Mouse (Mus musculus): ENCODE measurements at regions not wholly inside any gene's neighbourhood (a gene's known extent, or its start where the extent isn't known, plus 50 kb on each side); places are given as distances from the start of the nearest gene placed in this dataset.

DNA sequence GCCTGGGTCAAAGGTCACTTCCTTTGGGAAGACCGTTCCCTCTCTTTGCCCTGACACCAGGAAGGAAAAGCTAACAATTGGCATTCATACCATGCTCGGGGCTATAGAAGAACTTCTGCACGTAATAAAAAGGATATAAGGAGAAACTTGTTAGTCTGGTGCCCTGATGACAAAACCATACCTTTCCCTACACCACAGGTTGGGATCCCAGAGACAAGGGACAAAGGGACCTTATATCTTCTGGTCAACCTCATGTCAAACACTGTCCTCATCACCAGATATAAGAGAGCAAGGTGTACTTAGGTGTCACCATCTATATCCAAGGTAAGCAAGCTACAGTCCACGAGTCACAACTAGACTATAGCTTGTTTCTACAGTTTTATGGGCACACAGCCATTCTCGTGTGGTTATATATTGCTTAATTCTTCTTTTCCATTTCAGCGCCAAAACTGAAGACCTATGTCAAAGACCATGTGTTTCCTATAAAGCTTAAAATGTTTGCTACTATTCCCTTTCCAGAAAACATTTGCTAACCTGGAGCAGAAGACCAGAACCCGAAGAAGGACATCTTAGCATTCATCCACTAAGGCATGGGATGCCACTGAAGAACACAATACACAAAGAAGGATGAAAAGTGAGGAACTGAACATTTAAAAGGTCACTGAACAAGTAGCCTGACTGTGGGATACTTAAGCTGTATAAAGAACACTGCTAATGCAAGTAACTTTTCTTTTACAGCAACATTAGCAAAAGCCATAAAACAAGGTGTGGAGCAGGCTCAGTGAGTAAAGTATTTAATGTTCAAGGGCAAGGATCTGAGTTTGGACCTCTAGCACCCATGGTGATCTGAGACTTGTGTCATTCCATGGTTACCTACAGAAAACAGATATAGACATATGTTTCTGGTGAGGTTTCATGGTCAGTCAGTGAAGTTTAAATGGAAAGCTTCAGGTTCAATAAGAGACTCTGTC, 437.7 kb upstream of the Cd180 start:
- Histone ChIP-seq H3K4me1 (ENCODE audit: insufficient read depth, low read depth, low read length) (no peaks in the 10 kb centered on the region), H3K9ac (replicated peaks; ENCODE audit: low read depth) (no peak overlapping the region), H3K36me3 (ENCODE audit: insufficient read depth, low read length) (no peaks in the 10 kb centered on the region), H3K4me2 (replicated peaks; ENCODE audit: low read depth, low read length) (no peak overlapping the region), H3K9me3 (ENCODE audit: low read length) (no peaks in the 10 kb centered on the region), H3K27ac (ENCODE audit: low read length) (no peak overlapping the region), H3K4me3 (ENCODE audit: low read depth, low read length) (no peak overlapping the region), H3K27me3 (replicated peaks; ENCODE audit: insufficient read depth, low read length) (no peaks in the 10 kb centered on the region)
- no peak for DNase-seq (ENCODE audit: low spot score)
- no peak for ATAC-seq
- WGBS: 66% methylated on average over 7 of the region's 7 CpGs
- TF ChIP-seq EP300 (IDR thresholded peaks at IDR 0.05): no peak
- no peak for TF ChIP-seq CTCF (IDR thresholded peaks at IDR 0.05)

DNA sequence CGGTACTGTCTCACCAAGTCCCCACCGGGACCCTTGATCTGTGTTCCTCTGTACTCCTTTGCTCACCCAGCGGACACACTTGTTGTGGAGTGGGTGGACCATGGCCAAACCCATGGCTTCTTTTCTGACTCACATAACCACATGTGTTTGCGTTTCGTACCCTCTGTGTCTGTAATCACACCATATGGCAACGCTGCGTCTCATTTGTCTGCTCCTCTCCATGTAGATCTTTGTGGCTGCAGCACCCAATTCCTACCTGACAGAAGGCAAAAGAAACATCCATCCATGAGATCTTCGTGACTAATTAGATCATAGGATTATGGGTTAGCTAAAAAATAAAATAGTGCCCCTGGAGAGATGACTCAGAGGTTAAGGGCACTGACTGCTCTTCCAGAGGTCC, 435.2 kb upstream of the Cd180 start:
- Histone ChIP-seq H3K4me2 (replicated peaks; ENCODE audit: low read depth, low read length) (no peak overlapping the region), H3K9me3 (ENCODE audit: low read length) (no peaks in the 10 kb centered on the region), H3K4me1 (ENCODE audit: insufficient read depth, low read depth, low read length) (no peaks in the 10 kb centered on the region), H3K27ac (ENCODE audit: low read length) (no peak overlapping the region), H3K27me3 (replicated peaks; ENCODE audit: insufficient read depth, low read length) (no peaks in the 10 kb centered on the region), H3K9ac (replicated peaks; ENCODE audit: low read depth) (no peak overlapping the region), H3K4me3 (ENCODE audit: low read depth, low read length) (no peak overlapping the region), H3K36me3 (ENCODE audit: insufficient read depth, low read length) (no peaks in the 10 kb centered on the region)
- ATAC-seq: no peak
- WGBS: 94% methylated on average over 8 of the region's 8 CpGs
- no peak for TF ChIP-seq EP300 (IDR thresholded peaks at IDR 0.05)
- TF ChIP-seq CTCF (IDR thresholded peaks at IDR 0.05): no peak
- no peak for DNase-seq (ENCODE audit: low spot score)

DNA sequence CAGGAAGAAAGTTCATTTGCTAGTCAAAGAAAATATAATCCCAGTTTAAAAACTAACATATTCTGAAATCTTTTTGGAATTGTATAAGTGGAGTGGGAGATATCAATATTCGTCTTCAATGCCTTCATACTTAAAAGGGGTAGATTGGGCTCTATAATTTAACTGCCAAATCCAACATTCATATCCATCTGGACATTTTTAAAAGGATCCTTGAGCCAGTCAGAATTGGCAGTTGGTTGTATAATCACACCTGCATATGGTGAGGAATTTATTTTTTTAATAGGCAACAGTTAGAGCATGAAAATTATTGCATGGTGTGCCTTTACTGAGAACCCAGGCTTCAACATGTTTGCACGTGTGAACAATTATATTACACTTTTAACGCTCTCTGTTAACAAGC, 419.5 kb upstream of the Cd180 start:
- H3K9ac ChIP-seq (replicated peaks; ENCODE audit: low read depth): no peak overlapping the region
- DNase-seq (ENCODE audit: low spot score): no peak
- no peak for ATAC-seq
- H3K4me1 ChIP-seq (ENCODE audit: insufficient read depth, low read depth, low read length): no peaks in the 10 kb centered on the region
- no peak overlapping the region for H3K27ac ChIP-seq (ENCODE audit: low read length)
- no peak overlapping the region for H3K4me3 ChIP-seq (ENCODE audit: low read depth, low read length)
- TF ChIP-seq CTCF (IDR thresholded peaks at IDR 0.05) (no peak), EP300 (IDR thresholded peaks at IDR 0.05) (no peak)
- no peaks in the 10 kb centered on the region for H3K9me3 ChIP-seq (ENCODE audit: low read length)
- no peak overlapping the region for H3K4me2 ChIP-seq (replicated peaks; ENCODE audit: low read depth, low read length)
- no peaks in the 10 kb centered on the region for H3K36me3 ChIP-seq (ENCODE audit: insufficient read depth, low read length)
- 84% methylated on average over 3 of the region's 3 CpGs for WGBS
- no peaks in the 10 kb centered on the region for H3K27me3 ChIP-seq (replicated peaks; ENCODE audit: insufficient read depth, low read length)

DNA sequence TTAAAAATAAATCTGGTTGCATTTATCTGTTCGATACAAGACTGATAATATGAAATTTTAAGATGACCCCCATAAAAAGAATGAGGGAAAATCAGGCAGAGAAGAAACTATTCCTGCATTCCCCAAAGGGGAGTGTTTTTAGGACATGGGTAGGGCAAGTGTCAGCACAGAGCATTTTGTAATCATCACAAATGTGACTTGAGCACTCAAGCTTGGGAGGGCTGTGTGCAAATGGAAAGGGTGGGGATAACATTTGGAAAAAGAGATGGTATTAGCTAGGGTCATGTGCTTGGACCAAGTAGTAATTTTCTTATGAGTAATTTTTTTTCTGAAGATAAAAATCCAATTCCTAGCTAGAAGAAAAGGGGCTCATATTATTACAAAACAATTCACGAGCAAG, 418.1 kb upstream of the Cd180 start:
- H3K27me3 ChIP-seq (replicated peaks; ENCODE audit: insufficient read depth, low read length): no peaks in the 10 kb centered on the region
- no peak overlapping the region for H3K4me2 ChIP-seq (replicated peaks; ENCODE audit: low read depth, low read length)
- no peaks in the 10 kb centered on the region for H3K9me3 ChIP-seq (ENCODE audit: low read length)
- WGBS: 83% methylated on average over 2 of the region's 2 CpGs
- ATAC-seq: no peak
- no peak for TF ChIP-seq EP300 (IDR thresholded peaks at IDR 0.05)
- TF ChIP-seq CTCF (IDR thresholded peaks at IDR 0.05): no peak
- H3K9ac ChIP-seq (replicated peaks; ENCODE audit: low read depth): no peak overlapping the region
- no peaks in the 10 kb centered on the region for H3K36me3 ChIP-seq (ENCODE audit: insufficient read depth, low read length)
- no peak overlapping the region for H3K4me3 ChIP-seq (ENCODE audit: low read depth, low read length)
- H3K27ac ChIP-seq (ENCODE audit: low read length): no peak overlapping the region
- no peaks in the 10 kb centered on the region for H3K4me1 ChIP-seq (ENCODE audit: insufficient read depth, low read depth, low read length)
- DNase-seq (ENCODE audit: low spot score): no peak

DNA sequence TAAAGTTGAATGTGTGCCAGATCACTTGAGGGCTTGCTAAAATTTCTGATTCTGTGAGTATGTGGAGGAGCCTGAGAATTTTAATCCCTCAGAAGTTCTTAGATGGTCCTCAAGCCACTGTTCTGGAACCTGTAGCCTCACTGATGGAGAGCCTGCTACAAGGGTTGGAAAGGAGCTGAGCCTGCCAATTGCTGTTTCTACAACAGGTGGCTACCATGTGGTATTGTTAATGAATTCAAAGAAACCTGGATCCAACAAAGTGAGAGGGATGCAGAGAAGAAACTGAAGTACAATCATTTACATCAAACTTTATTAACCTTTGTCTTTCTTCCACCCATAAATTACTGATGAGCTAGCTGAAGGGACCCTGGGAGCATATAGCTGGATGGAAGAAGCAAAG, 416.5 kb upstream of the Cd180 start:
- H3K4me1 ChIP-seq (ENCODE audit: insufficient read depth, low read depth, low read length): no peaks in the 10 kb centered on the region
- no peak overlapping the region for H3K4me2 ChIP-seq (replicated peaks; ENCODE audit: low read depth, low read length)
- H3K9ac ChIP-seq (replicated peaks; ENCODE audit: low read depth): no peak overlapping the region
- TF ChIP-seq EP300 (IDR thresholded peaks at IDR 0.05) (no peak), CTCF (IDR thresholded peaks at IDR 0.05) (no peak)
- no peak overlapping the region for H3K4me3 ChIP-seq (ENCODE audit: low read depth, low read length)
- H3K27me3 ChIP-seq (replicated peaks; ENCODE audit: insufficient read depth, low read length): no peaks in the 10 kb centered on the region
- DNase-seq (ENCODE audit: low spot score): no peak
- ATAC-seq: no peak
- no peaks in the 10 kb centered on the region for H3K36me3 ChIP-seq (ENCODE audit: insufficient read depth, low read length)
- no peak overlapping the region for H3K27ac ChIP-seq (ENCODE audit: low read length)
- H3K9me3 ChIP-seq (ENCODE audit: low read length): no peaks in the 10 kb centered on the region

DNA sequence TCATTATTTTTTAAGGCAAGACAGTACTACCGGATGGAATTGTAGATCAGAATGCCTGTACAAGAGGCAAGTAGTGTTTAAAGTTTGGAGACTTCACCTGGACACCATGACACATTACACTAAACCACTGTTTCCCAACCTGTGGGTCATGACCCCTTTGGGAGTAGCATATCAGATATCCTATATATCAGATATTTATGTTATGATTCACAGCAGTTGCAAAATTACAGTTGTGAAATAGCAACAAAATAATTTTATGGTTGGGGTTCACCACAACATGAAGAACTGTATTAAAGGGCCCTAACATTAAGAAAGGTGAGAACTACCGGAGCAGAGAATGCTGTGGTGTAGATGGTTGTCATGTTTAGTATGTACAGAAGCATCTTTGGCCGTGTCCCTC, 413.2 kb upstream of the Cd180 start:
- H3K36me3 ChIP-seq (ENCODE audit: insufficient read depth, low read length): no peaks in the 10 kb centered on the region
- H3K27ac ChIP-seq (ENCODE audit: low read length): no peak overlapping the region
- no peak overlapping the region for H3K9ac ChIP-seq (replicated peaks; ENCODE audit: low read depth)
- no peaks in the 10 kb centered on the region for H3K4me1 ChIP-seq (ENCODE audit: insufficient read depth, low read depth, low read length)
- no peak overlapping the region for H3K4me2 ChIP-seq (replicated peaks; ENCODE audit: low read depth, low read length)
- ATAC-seq: no peak
- no peaks in the 10 kb centered on the region for H3K27me3 ChIP-seq (replicated peaks; ENCODE audit: insufficient read depth, low read length)
- H3K9me3 ChIP-seq (ENCODE audit: low read length): no peaks in the 10 kb centered on the region
- DNase-seq (ENCODE audit: low spot score): no peak
- H3K4me3 ChIP-seq (ENCODE audit: low read depth, low read length): no peak overlapping the region
- WGBS: 84% methylated on average over 3 of the region's 3 CpGs
- TF ChIP-seq CTCF (IDR thresholded peaks at IDR 0.05) (no peak), EP300 (IDR thresholded peaks at IDR 0.05) (no peak)
